Mouse (Mus musculus): ENCODE data around the gene Hoxa7. TPM values are rescaled to one million over a fixed set of nuclear protein-coding genes. Genes with fewer than 3 reads are reported as not detected.

The Hoxa7 gene
- polyA plus RNA-seq, 1 experiment from 2014 or later = 0.28 TPM

DNA sequence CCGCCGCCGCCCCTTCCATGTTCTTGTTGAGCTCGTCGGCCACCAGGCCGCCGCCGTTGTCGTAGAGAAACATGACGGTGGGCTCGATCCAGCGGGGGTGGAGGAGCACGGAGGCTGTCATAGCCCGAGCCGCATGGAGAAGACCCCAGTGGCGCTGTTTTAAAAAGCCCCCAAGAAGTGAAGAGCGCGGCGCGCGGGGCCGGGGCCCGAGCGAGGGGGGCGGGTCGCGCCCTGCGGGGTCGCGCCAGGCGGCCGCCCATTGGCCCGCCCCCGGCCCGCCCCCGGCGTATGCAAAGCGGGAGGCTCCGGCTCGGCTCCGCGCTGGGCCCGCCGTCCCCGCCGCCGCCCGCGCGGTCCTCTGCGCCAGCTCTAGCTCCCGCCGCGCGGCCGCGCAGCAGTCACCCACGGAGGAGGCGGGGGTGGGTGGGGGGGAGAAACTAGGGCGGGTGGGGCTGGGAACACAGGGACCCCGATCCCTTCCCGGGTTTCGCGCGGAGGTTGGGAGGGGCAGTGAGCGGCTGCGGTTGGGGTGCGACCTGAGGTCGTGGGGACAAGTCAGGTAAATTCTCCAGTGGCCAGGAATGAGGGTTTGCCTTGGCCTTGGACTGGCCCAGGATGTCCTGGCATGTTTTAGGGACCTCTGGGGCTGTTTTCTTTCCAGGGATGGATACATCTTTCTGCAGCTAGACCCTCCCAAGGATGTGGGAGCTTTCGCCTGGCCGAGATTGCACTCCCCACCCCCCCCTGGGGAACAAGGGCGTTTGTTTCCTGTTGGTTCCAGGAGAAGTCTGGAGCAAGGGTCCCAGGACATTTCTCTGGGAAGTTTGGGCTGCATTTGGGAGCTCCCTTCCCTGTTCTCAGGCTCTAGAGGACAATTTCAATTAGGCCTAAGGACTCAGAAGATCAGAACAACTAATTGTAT lies 39.3 kb upstream of the Hoxa7 start, which contains the start of gene Hoxa13:
Gene Hoxa13, minus strand, starts transcription at position 227 of the 922 bp plus-strand sequence.
- Histone ChIP-seq H3K4me1 (ENCODE audit: control insufficient read depth in 2 of 2, insufficient read depth in 2 of 2, low read length in 2 of 2) (peaks cover 0 to 12% of the 10 kb centered on the region in 2 experiments; a peak in 2 of 4 replicates), H3K4me3 (ENCODE audit: control insufficient read depth in 1 of 2, insufficient read depth in 1 of 2, low read depth in 1 of 2, low read length in 2 of 2) (peak within 1 kb of the TSS; percentile 42 to 46), H3K9ac (ENCODE audit: low read length) (no peak within 1 kb of the TSS; the same call in 1 of the 2 replicates), H3K36me3 (ENCODE audit: control insufficient read depth, insufficient read depth, low read length) (no peaks in the 10 kb centered on the region), H3K27me3 (ENCODE audit: control insufficient read depth, insufficient read depth, low read length) (peaks cover 90% of the 10 kb centered on the region), H3K27ac (replicated peaks in 1 of 2; ENCODE audit: control insufficient read depth in 1 of 2, insufficient read depth in 1 of 2, low read depth in 2 of 2, low read length in 2 of 2) (no peak within 1 kb of the TSS), H3K4me2 (ENCODE audit: low read length) (peak within 1 kb of the TSS; percentile 72), H3K9me3 (ENCODE audit: control insufficient read depth, low read length) (no peaks in the 10 kb centered on the region)
- ATAC-seq (ENCODE audit: insufficient number of reproducible peaks, insufficient read depth, low FRiP score, low read depth) = no peak
- WGBS = 1% methylated on average over 40 of the region's 72 CpGs

DNA sequence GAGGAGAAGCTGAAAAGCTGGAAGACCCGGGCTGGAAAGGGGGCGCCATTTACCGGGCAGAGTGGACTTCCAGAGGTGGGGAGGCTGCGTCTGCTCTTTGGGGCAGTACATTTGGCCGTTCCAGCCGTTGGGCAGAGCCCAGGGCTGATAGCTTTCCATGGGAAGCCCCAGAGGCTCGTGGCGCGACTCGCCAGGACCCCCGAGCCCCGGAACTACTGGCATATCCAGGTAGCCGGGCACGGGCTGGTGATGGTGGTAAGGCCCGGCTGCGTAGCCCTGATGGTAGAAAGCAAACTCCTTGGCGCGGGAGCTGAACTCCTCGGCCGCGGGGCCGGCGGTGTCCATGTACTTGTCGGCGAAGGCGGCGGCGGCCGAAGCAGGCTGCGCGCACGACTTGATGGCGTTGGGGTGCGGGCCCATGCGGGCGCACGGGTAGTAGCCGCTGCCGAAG lies 38.2 kb upstream of the Hoxa7 start:
- H3K36me3 ChIP-seq (ENCODE audit: control insufficient read depth, insufficient read depth, low read length) = no peaks in the 10 kb centered on the region
- H3K9me3 ChIP-seq (ENCODE audit: control insufficient read depth, low read length) = no peaks in the 10 kb centered on the region
- under 1% methylated on average over 34 of the region's 39 CpGs for WGBS
- H3K4me1 ChIP-seq (ENCODE audit: control insufficient read depth in 2 of 2, insufficient read depth in 2 of 2, low read length in 2 of 2) = peaks cover 0 to 12% of the 10 kb centered on the region in 2 experiments; a peak in 2 of 4 replicates
- H3K9ac ChIP-seq (ENCODE audit: low read length) = no peak overlapping the region
- H3K27me3 ChIP-seq (ENCODE audit: control insufficient read depth, insufficient read depth, low read length) = peaks cover 87% of the 10 kb centered on the region
- ATAC-seq (ENCODE audit: insufficient number of reproducible peaks, insufficient read depth, low FRiP score, low read depth) = no peak
- no peak overlapping the region for H3K27ac ChIP-seq (replicated peaks in 1 of 2; ENCODE audit: control insufficient read depth in 1 of 2, insufficient read depth in 1 of 2, low read depth in 2 of 2, low read length in 2 of 2)
- peak overlapping the region; percentile 72 for H3K4me2 ChIP-seq (ENCODE audit: low read length)
- peak overlapping the region; percentile 24 to 46; a peak in 3 of 4 replicates for H3K4me3 ChIP-seq (ENCODE audit: control insufficient read depth in 1 of 2, insufficient read depth in 1 of 2, low read depth in 1 of 2, low read length in 2 of 2)

DNA sequence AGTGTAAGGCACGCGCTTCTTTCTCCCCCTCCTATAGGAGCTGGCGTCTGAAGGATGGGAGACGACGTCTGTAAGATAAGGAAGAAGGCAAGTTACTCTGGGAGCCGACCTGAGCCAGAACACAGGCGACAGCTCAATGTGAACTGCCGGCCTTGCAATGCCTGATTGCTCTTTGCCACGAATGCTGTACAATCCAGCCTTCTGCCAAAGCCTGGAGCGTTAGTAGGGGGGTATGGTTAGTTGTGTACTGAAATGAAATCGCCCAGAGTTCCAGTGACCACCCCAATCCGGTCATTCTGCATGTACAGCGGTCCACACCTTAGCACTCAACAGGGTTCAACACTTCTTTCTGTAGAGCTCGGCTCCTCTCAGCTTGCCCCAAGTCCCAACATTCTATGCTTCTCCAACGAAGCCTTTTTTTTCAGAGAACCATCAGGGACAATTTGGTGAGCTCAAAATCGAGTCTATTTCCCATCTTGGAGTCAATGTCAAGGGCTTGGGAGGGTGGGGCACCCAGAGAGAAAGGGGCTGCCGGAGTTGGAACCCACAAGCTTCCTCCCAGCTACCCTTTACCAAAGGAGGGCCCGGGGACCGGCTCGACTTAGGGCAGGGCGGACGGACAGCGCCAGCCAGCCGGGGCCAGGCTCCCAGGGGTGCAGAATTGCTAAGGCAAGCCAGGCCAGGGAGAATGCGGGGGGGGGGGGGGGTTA lies 37.6 kb upstream of the Hoxa7 start:
- Histone ChIP-seq H3K9me3 (ENCODE audit: control insufficient read depth, low read length) (no peaks in the 10 kb centered on the region), H3K9ac (ENCODE audit: low read length) (no peak overlapping the region), H3K4me3 (ENCODE audit: control insufficient read depth in 1 of 2, insufficient read depth in 1 of 2, low read depth in 1 of 2, low read length in 2 of 2) (no peak overlapping the region), H3K27me3 (ENCODE audit: control insufficient read depth, insufficient read depth, low read length) (peaks cover 87% of the 10 kb centered on the region), H3K4me1 (ENCODE audit: control insufficient read depth in 2 of 2, insufficient read depth in 2 of 2, low read length in 2 of 2) (peaks cover 0 to 12% of the 10 kb centered on the region in 2 experiments; a peak in 2 of 4 replicates), H3K4me2 (ENCODE audit: low read length) (no peak overlapping the region), H3K27ac (replicated peaks in 1 of 2; ENCODE audit: control insufficient read depth in 1 of 2, insufficient read depth in 1 of 2, low read depth in 2 of 2, low read length in 2 of 2) (no peak overlapping the region), H3K36me3 (ENCODE audit: control insufficient read depth, insufficient read depth, low read length) (no peaks in the 10 kb centered on the region)
- under 1% methylated on average over 24 of the region's 25 CpGs for WGBS
- ATAC-seq (ENCODE audit: insufficient number of reproducible peaks, insufficient read depth, low FRiP score, low read depth) = no peak

DNA sequence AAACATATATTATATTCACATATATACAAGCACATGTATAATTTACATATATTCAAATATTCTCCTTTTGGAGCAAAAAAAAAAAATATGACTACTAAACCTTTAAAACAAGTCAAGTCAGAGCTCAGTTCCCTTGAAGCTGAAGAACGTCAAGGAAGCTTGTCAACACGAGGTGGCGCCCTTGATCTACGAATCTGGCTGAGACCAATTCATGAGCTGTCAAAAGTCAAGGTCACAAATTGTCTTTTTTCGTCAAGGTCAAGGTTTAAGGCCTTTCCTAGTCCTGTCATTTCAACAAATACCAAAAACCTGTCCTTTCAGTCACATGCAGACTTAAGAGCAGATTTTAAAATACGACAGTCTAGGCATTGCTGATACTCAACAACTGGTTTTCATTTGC lies 35.3 kb upstream of the Hoxa7 start:
- Histone ChIP-seq H3K36me3 (ENCODE audit: control insufficient read depth, insufficient read depth, low read length) (no peaks in the 10 kb centered on the region), H3K4me1 (ENCODE audit: control insufficient read depth in 2 of 2, insufficient read depth in 2 of 2, low read length in 2 of 2) (peaks cover 0 to 14% of the 10 kb centered on the region in 2 experiments; a peak in 2 of 4 replicates), H3K4me3 (ENCODE audit: control insufficient read depth in 1 of 2, insufficient read depth in 1 of 2, low read depth in 1 of 2, low read length in 2 of 2) (no peak overlapping the region), H3K27me3 (ENCODE audit: control insufficient read depth, insufficient read depth, low read length) (peaks cover 89% of the 10 kb centered on the region), H3K27ac (replicated peaks in 1 of 2; ENCODE audit: control insufficient read depth in 1 of 2, insufficient read depth in 1 of 2, low read depth in 2 of 2, low read length in 2 of 2) (no peak overlapping the region), H3K9me3 (ENCODE audit: control insufficient read depth, low read length) (no peaks in the 10 kb centered on the region), H3K4me2 (ENCODE audit: low read length) (no peak overlapping the region), H3K9ac (ENCODE audit: low read length) (no peak overlapping the region)
- ATAC-seq (ENCODE audit: insufficient number of reproducible peaks, insufficient read depth, low FRiP score, low read depth) = no peak
- 0% methylated on average over 6 of the region's 6 CpGs for WGBS

DNA sequence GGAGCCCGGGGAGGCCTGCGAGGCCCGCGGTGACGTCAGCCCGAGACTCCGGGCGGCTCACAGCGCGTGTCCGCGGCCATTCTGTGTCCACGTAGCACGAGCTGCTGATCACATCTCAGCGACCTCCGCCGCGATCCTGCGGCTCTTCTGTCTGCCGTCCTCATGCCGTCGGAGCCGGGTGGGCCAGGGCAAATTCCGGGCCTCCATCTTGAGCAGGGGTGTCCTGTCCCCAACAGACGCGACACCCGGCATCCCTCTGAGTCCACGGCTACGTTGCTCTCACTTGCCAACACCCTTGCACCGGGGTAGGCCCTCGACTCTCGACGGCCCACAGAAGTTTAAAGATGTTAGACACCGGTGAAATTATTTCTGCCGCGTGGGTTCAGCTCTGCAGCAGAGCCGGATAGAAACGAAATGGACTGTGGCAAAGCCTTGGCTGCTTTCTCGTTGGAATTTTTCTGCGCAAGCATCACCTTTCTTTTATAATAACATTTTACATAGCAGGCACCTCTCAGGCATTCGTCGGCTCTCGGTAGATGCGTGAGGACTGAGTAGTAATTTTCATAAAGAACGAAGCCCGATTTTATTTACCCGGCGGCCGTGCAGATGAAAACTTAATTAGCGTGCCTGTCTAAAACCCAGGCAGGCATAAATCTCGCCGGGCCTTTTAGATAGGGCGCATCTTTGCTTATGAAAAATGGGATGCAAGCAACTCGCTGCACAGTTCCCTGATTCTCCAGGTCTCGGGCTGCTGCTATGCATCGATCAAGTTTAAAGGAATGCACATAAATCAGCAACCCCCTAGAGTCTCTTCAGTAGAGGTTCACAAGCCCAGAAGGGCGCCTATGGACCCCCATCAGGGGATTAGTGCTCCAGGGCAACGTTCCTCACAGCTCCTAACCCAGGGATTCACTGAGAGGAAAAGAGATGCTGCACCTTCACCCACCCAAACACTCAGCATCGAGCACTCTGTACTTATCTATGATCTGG lies 32.2 kb upstream of the Hoxa7 start:
- peaks cover 93% of the 10 kb centered on the region for H3K27me3 ChIP-seq (ENCODE audit: control insufficient read depth, insufficient read depth, low read length)
- H3K4me2 ChIP-seq (ENCODE audit: low read length) = no peak overlapping the region
- no peaks in the 10 kb centered on the region for H3K36me3 ChIP-seq (ENCODE audit: control insufficient read depth, insufficient read depth, low read length)
- 1% methylated on average over 59 of the region's 59 CpGs for WGBS
- no peak overlapping the region for H3K27ac ChIP-seq (replicated peaks in 1 of 2; ENCODE audit: control insufficient read depth in 1 of 2, insufficient read depth in 1 of 2, low read depth in 2 of 2, low read length in 2 of 2)
- no peaks in the 10 kb centered on the region for H3K9me3 ChIP-seq (ENCODE audit: control insufficient read depth, low read length)
- H3K4me3 ChIP-seq (ENCODE audit: control insufficient read depth in 1 of 2, insufficient read depth in 1 of 2, low read depth in 1 of 2, low read length in 2 of 2) = peak overlapping the region in 1 of 2 experiments; percentile 16; a peak in 2 of 4 replicates
- 0 out of 4 replicates have a peak, but pooled peaks cover 0 to 2% of the 10 kb centered on the region in 2 experiments for H3K4me1 ChIP-seq (ENCODE audit: control insufficient read depth in 2 of 2, insufficient read depth in 2 of 2, low read length in 2 of 2)
- no peak overlapping the region for H3K9ac ChIP-seq (ENCODE audit: low read length)
- no peak for ATAC-seq (ENCODE audit: insufficient number of reproducible peaks, insufficient read depth, low FRiP score, low read depth)

DNA sequence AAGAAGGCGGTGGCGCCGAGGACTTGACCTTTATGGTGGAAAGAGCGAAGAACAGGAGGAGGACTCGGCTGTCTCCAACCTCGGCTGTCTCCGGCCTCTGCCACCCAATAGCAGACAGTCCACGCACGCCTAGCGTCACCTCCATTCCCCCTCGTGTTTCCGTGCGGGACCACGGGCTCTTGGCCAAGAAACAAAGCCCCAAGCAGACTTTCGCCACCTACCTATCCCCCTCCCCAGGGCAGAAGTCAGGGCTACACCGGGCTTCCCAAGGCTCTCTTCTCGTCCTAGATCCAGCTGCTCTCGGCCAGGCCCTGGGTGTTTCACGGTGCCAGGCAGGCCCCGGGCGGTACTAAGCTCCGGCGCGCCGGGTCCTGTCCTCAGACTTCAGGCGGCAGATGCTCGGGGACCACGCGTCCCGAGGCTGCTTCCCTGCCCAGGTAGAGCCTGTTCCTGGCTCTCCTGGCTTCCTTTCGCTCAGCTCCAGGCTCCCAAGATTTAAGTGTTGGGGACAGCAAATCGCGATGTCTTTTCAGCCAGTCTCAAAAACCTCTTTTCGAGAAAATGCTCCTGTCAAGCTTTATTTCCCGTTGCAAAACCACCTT lies 31.2 kb upstream of the Hoxa7 start:
- H3K4me1 ChIP-seq (ENCODE audit: control insufficient read depth in 2 of 2, insufficient read depth in 2 of 2, low read length in 2 of 2) = 0 out of 4 replicates have a peak, but pooled peaks cover 0 to 2% of the 10 kb centered on the region in 2 experiments
- ATAC-seq (ENCODE audit: insufficient number of reproducible peaks, insufficient read depth, low FRiP score, low read depth) = no peak
- 1% methylated on average over 35 of the region's 35 CpGs for WGBS
- H3K27me3 ChIP-seq (ENCODE audit: control insufficient read depth, insufficient read depth, low read length) = peaks cover 93% of the 10 kb centered on the region
- H3K36me3 ChIP-seq (ENCODE audit: control insufficient read depth, insufficient read depth, low read length) = no peaks in the 10 kb centered on the region
- H3K9ac ChIP-seq (ENCODE audit: low read length) = no peak overlapping the region
- no peak overlapping the region for H3K27ac ChIP-seq (replicated peaks in 1 of 2; ENCODE audit: control insufficient read depth in 1 of 2, insufficient read depth in 1 of 2, low read depth in 2 of 2, low read length in 2 of 2)
- H3K4me2 ChIP-seq (ENCODE audit: low read length) = no peak overlapping the region
- H3K9me3 ChIP-seq (ENCODE audit: control insufficient read depth, low read length) = no peaks in the 10 kb centered on the region
- H3K4me3 ChIP-seq (ENCODE audit: control insufficient read depth in 1 of 2, insufficient read depth in 1 of 2, low read depth in 1 of 2, low read length in 2 of 2) = peak overlapping the region in 1 of 2 experiments; percentile 16; a peak in 2 of 4 replicates

All from heart, embryonic 14.5 days (tissue).